Mouse (Mus musculus) layer of hippocampus, adult 18-20 months (tissue): ENCODE measurements around the gene Them7. TPM values are rescaled to one million over a fixed set of nuclear protein-coding genes. Genes with fewer than 3 reads are reported as not detected.

Experiments
- DNase-seq, 2 experiments: peaks; one replicate each; pipeline ENCODE4 v3.0.0; 2022; ENCODE audit warnings: low spot score in 2 of 2
- total RNA-seq, 2 experiments: library from RNA; stranded (reverse); gene quantifications; 2 replicates each; pipeline ENCODE4 v1.2.3; 2021

The Them7 gene
- total RNA-seq, 2 experiments from 2014 or later, result not detected

- no peak for DNase-seq
Observed at GRCm38 (mm10) chr2:105408511-105408910, 184.4 kb downstream of the Them7 start.

- DNase-seq, result no peak
Observed at GRCm38 (mm10) chr2:105409253-105409652, 185.1 kb downstream of the Them7 start.

- DNase-seq, result no peak
Observed at GRCm38 (mm10) chr2:105414309-105414708, 190.2 kb downstream of the Them7 start.

GRCm38 (mm10) chr2:105416046-105416659, 192.0 kb downstream of the Them7 start:
- no peak for DNase-seq

DNA sequence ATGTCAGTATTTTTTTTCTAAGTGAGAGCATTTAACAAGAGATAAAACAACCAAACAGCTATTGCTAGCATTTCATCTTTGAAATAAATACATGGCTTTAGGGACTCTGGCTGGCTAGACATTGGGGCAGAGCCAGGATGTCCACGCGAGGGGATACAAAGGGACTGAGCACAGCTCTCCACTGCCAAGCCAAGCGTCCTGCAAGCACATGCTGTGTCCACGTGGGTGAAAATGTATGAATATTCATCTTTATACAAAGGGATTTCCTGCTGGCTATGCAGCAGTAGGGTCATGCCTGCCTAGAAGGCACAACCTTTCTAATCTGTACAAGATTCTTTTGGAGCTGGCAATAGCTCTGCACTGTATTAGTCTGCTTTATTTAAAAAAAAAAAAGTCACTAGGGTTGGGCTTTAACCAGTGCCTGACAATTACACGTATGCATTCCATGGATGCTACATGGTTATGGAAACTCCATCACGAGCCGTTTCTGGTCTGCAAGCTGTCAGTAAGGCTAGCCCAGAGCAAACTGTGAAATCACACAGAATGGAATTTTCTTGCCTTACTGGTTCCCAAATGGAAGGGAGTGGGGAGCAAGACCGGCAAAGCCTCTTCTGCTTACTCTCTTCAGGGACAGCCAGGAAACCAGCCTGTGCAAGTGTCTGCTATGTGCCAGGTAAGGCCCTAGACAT, 192.7 kb downstream of the Them7 start:
- DNase-seq, result no peak

GRCm38 (mm10) chr2:105417663-105418062, 193.5 kb downstream of the Them7 start:
- DNase-seq, result no peak

DNA sequence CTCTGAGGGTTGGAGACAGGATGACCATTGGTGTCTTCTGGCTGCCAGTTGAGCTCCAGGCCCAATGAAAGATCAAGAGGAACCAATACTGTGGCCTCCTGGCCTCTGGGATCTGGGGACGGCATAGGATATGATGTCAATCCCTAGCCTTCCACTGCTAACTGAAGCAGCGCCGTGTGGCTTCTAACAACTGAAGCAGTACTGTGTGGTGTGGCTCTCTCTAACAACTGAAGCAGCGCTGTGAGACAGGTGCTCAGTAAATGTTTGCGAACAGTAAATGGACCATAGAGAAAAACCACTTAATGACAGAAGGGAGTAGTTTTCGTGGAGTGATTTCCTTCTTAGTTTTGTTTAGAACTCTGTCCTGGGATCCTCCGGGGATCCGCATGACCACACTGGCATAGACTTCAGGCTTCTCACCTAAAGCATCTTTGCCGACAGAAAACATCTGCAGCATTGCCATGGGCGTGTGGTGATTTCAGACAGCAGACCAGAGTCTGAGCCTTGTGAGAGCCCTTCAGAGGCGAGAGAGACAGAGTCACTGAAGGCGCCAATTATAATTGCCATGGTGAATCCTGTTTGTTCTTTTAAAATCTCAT, 194.6 kb downstream of the Them7 start:
- DNase-seq, result no peak

DNA sequence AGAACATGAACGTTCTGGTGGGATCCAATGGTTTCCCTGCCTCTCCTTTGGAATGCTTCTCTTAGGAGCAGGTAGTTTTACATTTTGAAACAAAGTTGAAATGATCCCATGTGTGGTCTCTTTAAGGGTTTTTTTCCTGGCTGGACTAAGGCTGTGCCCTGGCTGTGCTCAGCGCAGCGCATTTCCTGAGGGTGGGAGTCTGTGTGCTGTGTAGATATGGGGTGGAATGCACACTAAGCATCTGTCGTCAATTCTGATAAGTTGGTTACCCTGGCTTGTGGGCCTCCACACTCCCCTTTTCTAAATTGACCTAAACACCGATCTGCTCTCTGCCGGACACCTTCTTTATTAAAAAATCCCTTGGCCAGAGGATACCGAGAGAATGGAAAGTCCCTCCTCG, 203.3 kb downstream of the Them7 start:
- DNase-seq, result no peak

GRCm38 (mm10) chr2:105428029-105428428, 203.9 kb downstream of the Them7 start:
- DNase-seq, result peak; percentile 60 to 65

- DNase-seq, result no peak
Observed at GRCm38 (mm10) chr2:105428467-105428866, 204.3 kb downstream of the Them7 start.

Other genes with a start within 250 kb of the Them7 start
- gene Eif3m, start 207.2 kb upstream of the Them7 start, total RNA-seq, result 10 to 100 TPM; 94.8 to 96.1 TPM
- gene Gm11060, start 132.3 kb upstream of the Them7 start, total RNA-seq, result not detected
- under 1 TPM in 1 of 2 experiments, not detected in 1; 0.15 TPM for gene Wt1, start 97.8 kb upstream of the Them7 start, total RNA-seq
- 10 to 100 TPM; 17.8 to 22.5 TPM for gene Rcn1, start 175.0 kb downstream of the Them7 start, total RNA-seq